Mouse (Mus musculus) 3134 (cell line): ENCODE data around the gene Aldh3a2.
"Not testable (repeated sequence)": the region's sequence is repeated elsewhere in the genome, so short reads cannot be mapped to it uniquely, and the experiment has no call there.

Source experiments
- DNase-seq: peaks from one replicate; pipeline ENCODE4 v3.0.0-alpha.2; 2011; ENCODE audit warnings: low spot score; ENCODE audit not compliant: insufficient read length; ENCODE audit errors: extremely low read depth

Aldh3a2 gene

GRCm38 (mm10) chr11:61266551-61267533 is at the start of gene Aldh3a2:
Gene Aldh3a2 (minus strand): TSS chr11:61267464.
- DNase-seq: peak; percentile 98

GRCm38 (mm10) chr11:61316864-61317263 is 49.6 kb upstream of the Aldh3a2 start:
- no peak for DNase-seq

GRCm38 (mm10) chr11:61310321-61310720 is 43.1 kb upstream of the Aldh3a2 start:
- no peak for DNase-seq

GRCm38 (mm10) chr11:61309831-61310230 is 42.6 kb upstream of the Aldh3a2 start:
- no peak for DNase-seq

GRCm38 (mm10) chr11:61307795-61308194 is 40.5 kb upstream of the Aldh3a2 start:
- no peak for DNase-seq

GRCm38 (mm10) chr11:61305377-61305776 is 38.1 kb upstream of the Aldh3a2 start:
- no peak for DNase-seq

GRCm38 (mm10) chr11:61304535-61304934 is 37.3 kb upstream of the Aldh3a2 start:
- not testable (repeated sequence) for DNase-seq

- no peak for DNase-seq
Observed at GRCm38 (mm10) chr11:61300716-61301392, 33.6 kb upstream of the Aldh3a2 start.

GRCm38 (mm10) chr11:61300205-61300604 is 32.9 kb upstream of the Aldh3a2 start:
- no peak for DNase-seq

- DNase-seq: no peak
Observed at GRCm38 (mm10) chr11:61297901-61298300, 30.6 kb upstream of the Aldh3a2 start.

GRCm38 (mm10) chr11:61297326-61297725 is 30.1 kb upstream of the Aldh3a2 start:
- no peak for DNase-seq

GRCm38 (mm10) chr11:61296556-61296955 is 29.3 kb upstream of the Aldh3a2 start:
- no peak for DNase-seq

GRCm38 (mm10) chr11:61295556-61295955 is 28.3 kb upstream of the Aldh3a2 start:
- DNase-seq: no peak

GRCm38 (mm10) chr11:61294431-61294830 is 27.2 kb upstream of the Aldh3a2 start:
- DNase-seq: no peak

GRCm38 (mm10) chr11:61293251-61293650 is 26.0 kb upstream of the Aldh3a2 start:
- DNase-seq: no peak

- DNase-seq: peak; percentile 24
Observed at GRCm38 (mm10) chr11:61284323-61284722, 17.1 kb upstream of the Aldh3a2 start.

- DNase-seq: peak; percentile 72
Observed at GRCm38 (mm10) chr11:61283414-61284049, 16.3 kb upstream of the Aldh3a2 start.

- peak; percentile 68 for DNase-seq
Observed at GRCm38 (mm10) chr11:61278445-61279077, 11.3 kb upstream of the Aldh3a2 start.

GRCm38 (mm10) chr11:61277937-61278336 is 10.7 kb upstream of the Aldh3a2 start:
- no peak for DNase-seq

GRCm38 (mm10) chr11:61276482-61276881 is 9.2 kb upstream of the Aldh3a2 start:
- no peak for DNase-seq

- no peak for DNase-seq
Observed at GRCm38 (mm10) chr11:61275106-61275505, 7.8 kb upstream of the Aldh3a2 start.
